Mouse (Mus musculus): Measurements from ENCODE around the gene Nudt4.

GRCm38 (mm10) chr10:95532916-95533315 is 31.0 kb downstream of the Nudt4 start:
- TF ChIP-seq CTCF (conservative IDR thresholded peaks at IDR 0.05 in 1 of 2, IDR thresholded peaks at IDR 0.05 in 1 of 2; ENCODE audit: low read depth in 2 of 2, low read length in 2 of 2) (no peak), JUN (IDR thresholded peaks at IDR 0.05; ENCODE audit: insufficient read depth, low read depth, low read length) (no peak), POLR2AphosphoS2 (IDR thresholded peaks at IDR 0.05; ENCODE audit: low read depth, low read length) (no peak), E2F4 (IDR thresholded peaks at IDR 0.05; ENCODE audit: insufficient replicate concordance, low read depth, low read length) (no peak), EP300 (IDR thresholded peaks at IDR 0.05; ENCODE audit: low read length) (no peak)
